In genomic region chr19:10828321-10828720, GRCm38 (mm10) we compare ENCODE assay signal across 13 mouse cellular contexts. TPM values are rescaled to one million over a fixed set of nuclear protein-coding genes. Genes with fewer than 3 reads are reported as not detected.
"Had no signal": no experiment of that assay in that cellular context is flagged by ENCODE, and none has a peak within 500 bp of the region (broad histone marks: within the 10 kb centered on the region; RNA-seq: fewer than 3 reads in every experiment).

No protein-coding gene starts in this region.

- H3K9ac ChIP-seq: liver, embryonic 14.5 days; midbrain, embryonic 15.5 days; neural tube, embryonic 12.5 days had no signal

- H3K27ac ChIP-seq: limb, embryonic 13.5 days; liver, embryonic 14.5 days; midbrain, embryonic 15.5 days; neural tube, embryonic 12.5 days had no signal

- H3K4me1 ChIP-seq: limb, embryonic 13.5 days; midbrain, embryonic 15.5 days; neural tube, embryonic 12.5 days had no signal

- H3K9me3 ChIP-seq: limb, embryonic 13.5 days; midbrain, embryonic 15.5 days; neural tube, embryonic 12.5 days had no signal

- H3K36me3 ChIP-seq: limb, embryonic 13.5 days; midbrain, embryonic 15.5 days; neural tube, embryonic 12.5 days had no signal

- DNase-seq: kidney, adult 11 months; kidney, postnatal 14 days; layer of hippocampus, adult 9-11 months; left cerebral cortex, postnatal 4 days; lung, adult 18-20 months; lung, postnatal 36 days; right cerebral cortex, postnatal 4 days had no signal

- H3K4me2 ChIP-seq: limb, embryonic 13.5 days; midbrain, embryonic 15.5 days; neural tube, embryonic 12.5 days had no signal

- H3K4me3 ChIP-seq: limb, embryonic 13.5 days; midbrain, embryonic 15.5 days; neural tube, embryonic 12.5 days had no signal

- ATAC-seq: midbrain, embryonic 15.5 days had no signal

- H3K27me3 ChIP-seq: limb, embryonic 13.5 days; midbrain, embryonic 15.5 days; neural tube, embryonic 12.5 days had no signal

RNA-seq across cellular contexts. Expression of gene Cd6, which starts 1.5 kb away (rescaled TPM):
- total RNA-seq: left cerebral cortex, postnatal 4 days had no signal
- polyA plus RNA-seq: limb, embryonic 13.5 days; liver, embryonic 14.5 days; neural tube, embryonic 12.5 days had no signal

RNA-seq across cellular contexts. Expression of gene Tmem132a, which starts 41.4 kb away (rescaled TPM):
- total RNA-seq: megakaryocyte progenitor cell, adult 5-6 weeks; monocyte, adult 5-6 weeks had no signal
